Mouse (Mus musculus) adrenal gland, postnatal 25 days (tissue): ENCODE results near the gene Irak1. TPM values are rescaled to one million over a fixed set of nuclear protein-coding genes. Genes with fewer than 3 reads are reported as not detected.

Experiments
- DNase-seq: peaks from one replicate; pipeline ENCODE4 v3.0.0; 2021; ENCODE audit warnings: mixed read lengths
- microRNA-seq, 2 experiments: library from miRNA; unstranded; fragments of <30 nt; microRNA quantifications; one replicate each; pipeline ENCODE4 v1.2.0; 2021
- total RNA-seq: library from RNA; stranded (reverse); gene quantifications from 2 replicates; pipeline ENCODE4 v1.2.3, GENCODE M21; 2021

Gene Irak1
- total RNA-seq, 1 experiment from 2014 or later = 132 TPM

- peak; percentile 88 for DNase-seq
Measured at GRCm38 (mm10) chrX:73966248-73967176, 57.2 kb downstream of the Irak1 start, which contains the start of gene Hcfc1. Gene Hcfc1, minus strand, starts transcription at chrX:73966357.

GRCm38 (mm10) chrX:73965307-73965706, 58.4 kb downstream of the Irak1 start:
- DNase-seq = peak; percentile 62

- no peak for DNase-seq
Measured at GRCm38 (mm10) chrX:73964363-73964762, 59.4 kb downstream of the Irak1 start.

Small RNA genes lying within 50 kb of the gene (microRNA-seq; reads per million reads assigned to microRNA genes)
- gene Mir5132 = 4.8 to 5.7 reads per million in 2 experiments
- gene Mir718 = 0 to 0.36 reads per million in 2 experiments

Other genes with a start within 250 kb of the Irak1 start
- 0.43 and 0.52 TPM in 2 replicates for gene Srpk3, start 249.5 kb downstream of the Irak1 start, total RNA-seq
- 378 and 448 TPM in 2 replicates for gene Idh3g, start 237.0 kb downstream of the Irak1 start, total RNA-seq
- 145 and 162 TPM in 2 replicates for gene Ssr4, start 236.9 kb downstream of the Irak1 start, total RNA-seq
- 3.1 and 4.6 TPM in 2 replicates for gene Pdzd4, start 198.9 kb downstream of the Irak1 start, total RNA-seq
- not detected in 2 replicates for gene Avpr2, start 131.8 kb downstream of the Irak1 start, total RNA-seq
- gene L1cam, start 127.8 kb downstream of the Irak1 start, total RNA-seq = 13.5 and 15.2 TPM in 2 replicates
- 3.3 and 4.9 TPM in 2 replicates for gene Arhgap4, start 102.0 kb downstream of the Irak1 start, total RNA-seq
- 75.2 and 84.9 TPM in 2 replicates for gene Naa10, start 102.0 kb downstream of the Irak1 start, total RNA-seq
- 11.2 and 13.9 TPM in 2 replicates for gene Renbp, start 93.1 kb downstream of the Irak1 start, total RNA-seq
- 66.8 and 69.5 TPM in 2 replicates for gene Hcfc1, start 57.6 kb downstream of the Irak1 start, total RNA-seq
- not detected in 2 replicates for gene Opn1mw, start 103.5 kb upstream of the Irak1 start, total RNA-seq
- gene Mecp2, start 111.4 kb upstream of the Irak1 start, total RNA-seq = 34.3 and 42.6 TPM in 2 replicates
- not detected in 2 replicates for gene Tex28, start 143.9 kb upstream of the Irak1 start, total RNA-seq
- gene Tktl1, start 153.3 kb upstream of the Irak1 start, total RNA-seq = not detected in 2 replicates
- gene Flna, start 225.9 kb upstream of the Irak1 start, total RNA-seq = 138 and 183 TPM in 2 replicates
- 38.8 and 53.8 TPM in 2 replicates for gene Emd, start 230.8 kb upstream of the Irak1 start, total RNA-seq
- gene Rpl10, start 246.9 kb upstream of the Irak1 start, total RNA-seq = 164 and 380 TPM in 2 replicates